In the genomic region with DNA sequence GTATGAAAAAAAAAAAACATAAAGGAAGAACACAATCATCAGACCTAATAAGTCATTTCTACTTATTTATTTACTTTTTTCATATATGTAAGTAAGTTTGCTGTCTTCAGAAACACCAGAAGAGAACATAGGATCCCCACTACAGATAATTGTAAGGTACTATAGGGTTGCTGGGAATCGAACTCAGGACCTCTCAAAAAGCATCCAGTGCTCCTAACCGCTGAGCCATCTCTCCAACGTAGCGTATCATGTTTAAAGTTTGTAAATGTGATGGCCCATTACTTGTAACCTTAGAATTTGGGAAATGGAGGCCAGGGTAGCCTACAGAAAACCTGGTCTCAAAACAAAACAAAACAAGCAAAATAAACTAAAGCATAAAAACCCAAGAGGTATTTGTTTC, we compare ENCODE assay signal across 13 mouse cellular contexts. TPM values are rescaled to one million over a fixed set of nuclear protein-coding genes. Genes with fewer than 3 reads are reported as not detected.
DNase-seq lines count a peak whose midpoint lies in the region; ATAC-seq lines count a peak whose summit lies in the region.
"Had no signal": no experiment of that assay in that cellular context is flagged by ENCODE, and none has a peak within 500 bp of the region (broad histone marks: within the 10 kb centered on the region; RNA-seq: fewer than 3 reads in every experiment).

No protein-coding gene starts in this region.

- DNase-seq in lung, postnatal 10 days, result no peak
- no peak for DNase-seq in right cerebral cortex, adult 2 months (ENCODE audit: low spot score in 2 of 2)
- no peak for DNase-seq in right cerebral cortex, postnatal 14 days
- DNase-seq: cerebellum, adult 11 months; kidney, postnatal 25 days; lung, adult 18-20 months had no signal

- 0 out of 2 replicates have a peak overlapping the region, but pooled peaks have one; percentile 2 for H3K4me2 ChIP-seq in lung, embryonic 16.5 days (ENCODE audit: low read depth, low read length)
- peak overlapping the region; percentile 32 for H3K4me2 ChIP-seq in hindbrain, embryonic 13.5 days
- H3K4me2 ChIP-seq in neural tube, embryonic 13.5 days, result peak overlapping the region; percentile 36
- H3K4me2 ChIP-seq: neural tube, embryonic 12.5 days had no signal

- H3K27me3 ChIP-seq in erythroblast, embryonic 14.5 days (ENCODE audit: control insufficient read depth), result peaks cover 13% of the 10 kb centered on the region
- no peaks in the 10 kb centered on the region; the same call in 1 of the 2 replicates for H3K27me3 ChIP-seq in lung, embryonic 16.5 days (ENCODE audit: control insufficient read depth, insufficient read depth, low read depth, low read length)
- peaks cover 24% of the 10 kb centered on the region for H3K27me3 ChIP-seq in hindbrain, embryonic 13.5 days
- H3K27me3 ChIP-seq in neural tube, embryonic 13.5 days, result peaks cover 16% of the 10 kb centered on the region
- H3K27me3 ChIP-seq: neural tube, embryonic 12.5 days had no signal

- 31% methylated on average over 4 of the region's 4 CpGs for WGBS in lung, embryonic 16.5 days
- 13% methylated on average over 4 of the region's 4 CpGs for WGBS in hindbrain, embryonic 13.5 days
- WGBS in neural tube, embryonic 13.5 days, result 11% methylated on average over 4 of the region's 4 CpGs

- H3K27ac ChIP-seq in lung, embryonic 16.5 days (ENCODE audit: low read length), result no peak overlapping the region
- H3K27ac ChIP-seq in hindbrain, embryonic 13.5 days, result no peak overlapping the region
- H3K27ac ChIP-seq in neural tube, embryonic 13.5 days (replicated peaks), result no peak overlapping the region
- H3K27ac ChIP-seq: neural tube, embryonic 12.5 days had no signal

- peaks cover 22% of the 10 kb centered on the region for H3K4me1 ChIP-seq in erythroblast, embryonic 14.5 days (ENCODE audit: control insufficient read depth)
- peaks cover 7% of the 10 kb centered on the region; the same call in 1 of the 2 replicates for H3K4me1 ChIP-seq in lung, embryonic 16.5 days (replicated peaks; ENCODE audit: control insufficient read depth, insufficient read depth, low read length)
- peaks cover 3% of the 10 kb centered on the region; the same call in 1 of the 2 replicates for H3K4me1 ChIP-seq in hindbrain, embryonic 13.5 days (replicated peaks)
- peaks cover 6% of the 10 kb centered on the region for H3K4me1 ChIP-seq in neural tube, embryonic 13.5 days (replicated peaks)
- H3K4me1 ChIP-seq: neural tube, embryonic 12.5 days had no signal

- H3K4me3 ChIP-seq in erythroblast, embryonic 14.5 days (replicated peaks), result peak overlapping the region; percentile 22
- H3K4me3 ChIP-seq in lung, embryonic 16.5 days (ENCODE audit: low read length), result no peak overlapping the region
- 0 out of 2 replicates have a peak overlapping the region, but pooled peaks have one; percentile 14 for H3K4me3 ChIP-seq in hindbrain, embryonic 13.5 days
- H3K4me3 ChIP-seq in neural tube, embryonic 13.5 days, result 0 out of 2 replicates have a peak overlapping the region, but pooled peaks have one; percentile 9
- H3K4me3 ChIP-seq: neural tube, embryonic 12.5 days had no signal

- no peaks in the 10 kb centered on the region for H3K36me3 ChIP-seq in erythroblast, embryonic 14.5 days (ENCODE audit: control insufficient read depth)
- H3K36me3 ChIP-seq in lung, embryonic 16.5 days (ENCODE audit: control insufficient read depth, insufficient read depth, low read length), result no peaks in the 10 kb centered on the region
- no peaks in the 10 kb centered on the region for H3K36me3 ChIP-seq in hindbrain, embryonic 13.5 days
- H3K36me3 ChIP-seq in neural tube, embryonic 13.5 days, result no peaks in the 10 kb centered on the region
- H3K36me3 ChIP-seq: neural tube, embryonic 12.5 days had no signal

- H3K9ac ChIP-seq in lung, embryonic 16.5 days (ENCODE audit: low read length), result no peak overlapping the region
- no peak overlapping the region for H3K9ac ChIP-seq in hindbrain, embryonic 13.5 days
- no peak overlapping the region for H3K9ac ChIP-seq in neural tube, embryonic 13.5 days
- H3K9ac ChIP-seq: neural tube, embryonic 12.5 days had no signal

- H3K9me3 ChIP-seq in erythroblast, embryonic 14.5 days (ENCODE audit: control insufficient read depth, low read length), result no peaks in the 10 kb centered on the region
- no peaks in the 10 kb centered on the region for H3K9me3 ChIP-seq in lung, embryonic 16.5 days (ENCODE audit: control insufficient read depth, low read length)
- H3K9me3 ChIP-seq in hindbrain, embryonic 13.5 days, result no peaks in the 10 kb centered on the region
- no peaks in the 10 kb centered on the region for H3K9me3 ChIP-seq in neural tube, embryonic 13.5 days
- H3K9me3 ChIP-seq: neural tube, embryonic 12.5 days had no signal

- no peak for ATAC-seq in erythroblast, adult 5-6 weeks (replicated peaks; ENCODE audit: low FRiP score, poor library complexity, severe bottlenecking)
- ATAC-seq in lung, embryonic 16.5 days (ENCODE audit: low read depth), result no peak
- no peak for ATAC-seq in hindbrain, embryonic 13.5 days (ENCODE audit: low FRiP score)
- ATAC-seq in neural tube, embryonic 13.5 days (ENCODE audit: low read depth), result no peak

RNA-seq across cellular contexts. Expression of a gene that starts 25.0 kb away (rescaled TPM):
- polyA plus RNA-seq in erythroblast, embryonic 14.5 days (2012), result not detected in 2 replicates
- total RNA-seq in erythroblast, adult 5-6 weeks (2015; ENCODE audit: low replicate concordance), result not detected in 2 replicates
- total RNA-seq in erythroblast, adult 5-6 weeks (2017; ENCODE audit: low replicate concordance), result not detected in 2 replicates
- polyA plus RNA-seq in lung, embryonic 16.5 days (2015; fragmentation: Nextera tagmentation; extraction: Ambion mirVana), result not detected in 2 replicates
- polyA plus RNA-seq in hindbrain, embryonic 13.5 days (2015; fragmentation: Nextera tagmentation; extraction: Ambion mirVana), result not detected in 2 replicates
- polyA plus RNA-seq in neural tube, embryonic 13.5 days (2015; fragmentation: Nextera tagmentation; extraction: Ambion mirVana), result not detected in 2 replicates
- total RNA-seq: gastrocnemius, adult 18-20 months had no signal
- polyA plus RNA-seq: neural tube, embryonic 12.5 days had no signal

RNA-seq across cellular contexts. Expression of a gene that starts 44.4 kb away (rescaled TPM):
- polyA plus RNA-seq in erythroblast, embryonic 14.5 days (2012), result not detected in 2 replicates
- total RNA-seq in erythroblast, adult 5-6 weeks (2015; ENCODE audit: low replicate concordance), result not detected in 2 replicates
- total RNA-seq in erythroblast, adult 5-6 weeks (2017; ENCODE audit: low replicate concordance), result not detected in 2 replicates
- polyA plus RNA-seq in lung, embryonic 16.5 days (2015; fragmentation: Nextera tagmentation; extraction: Ambion mirVana), result not detected in 2 replicates
- polyA plus RNA-seq in hindbrain, embryonic 13.5 days (2015; fragmentation: Nextera tagmentation; extraction: Ambion mirVana), result not detected in 2 replicates
- not detected in 2 replicates for polyA plus RNA-seq in neural tube, embryonic 13.5 days (2015; fragmentation: Nextera tagmentation; extraction: Ambion mirVana)
- total RNA-seq: gastrocnemius, adult 18-20 months had no signal
